Mouse (Mus musculus): Measurements from ENCODE around the gene G530012D18Rik.
A peak's percentile ranks its signal among the peaks of the same experiment; 100 is the strongest.
"Not testable (repeated sequence)": the region's sequence is repeated elsewhere in the genome, so short reads cannot be mapped to it uniquely, and the experiment has no call there.

G530012D18Rik gene

DNA sequence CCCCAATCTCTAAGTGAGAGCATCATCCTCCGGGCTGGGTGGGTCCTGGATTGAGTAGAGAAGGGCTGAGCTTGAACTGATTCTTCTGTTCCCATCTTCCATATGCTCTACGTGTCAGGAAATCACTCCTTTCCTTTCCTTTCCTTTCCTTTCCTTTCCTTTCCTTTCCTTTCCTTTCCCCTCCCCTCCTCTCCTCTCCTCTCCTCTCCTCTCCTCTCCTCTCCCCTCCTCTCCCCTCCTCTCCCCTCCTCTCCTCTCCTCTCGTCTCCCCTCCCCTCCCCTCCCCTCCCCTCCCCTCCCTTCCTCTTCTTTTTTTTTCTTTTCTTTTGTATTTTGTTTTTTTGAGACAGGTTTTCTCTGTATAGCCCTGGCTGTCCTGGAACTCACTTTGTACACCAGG, at the start of gene G530012D18Rik:
TSS of gene G530012D18Rik (plus strand) at position 301 of the 400 bp plus-strand sequence.
- not testable (repeated sequence) for DNase-seq

DNA sequence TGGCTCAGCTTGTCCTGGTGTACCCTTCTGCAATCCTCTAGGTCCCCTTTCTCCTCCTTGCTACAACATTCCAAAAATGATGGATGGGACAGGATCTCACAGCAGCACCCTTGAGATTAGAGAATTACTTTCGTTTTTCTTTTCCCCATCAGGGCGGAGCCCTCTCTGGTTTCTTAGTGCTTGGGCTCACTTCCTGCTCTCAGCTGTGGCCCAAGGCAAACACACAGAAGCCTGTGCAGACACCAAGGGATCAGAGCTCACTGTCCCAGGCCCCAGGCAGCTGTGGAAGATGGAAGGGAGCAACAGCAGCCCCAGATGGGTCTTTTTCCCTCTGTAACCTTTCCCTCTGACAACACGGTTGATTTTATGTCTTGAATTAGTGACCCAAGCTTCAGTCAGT, 49.1 kb upstream of the G530012D18Rik start:
- DNase-seq: peak in 1 of 2 experiments; percentile 6

DNA sequence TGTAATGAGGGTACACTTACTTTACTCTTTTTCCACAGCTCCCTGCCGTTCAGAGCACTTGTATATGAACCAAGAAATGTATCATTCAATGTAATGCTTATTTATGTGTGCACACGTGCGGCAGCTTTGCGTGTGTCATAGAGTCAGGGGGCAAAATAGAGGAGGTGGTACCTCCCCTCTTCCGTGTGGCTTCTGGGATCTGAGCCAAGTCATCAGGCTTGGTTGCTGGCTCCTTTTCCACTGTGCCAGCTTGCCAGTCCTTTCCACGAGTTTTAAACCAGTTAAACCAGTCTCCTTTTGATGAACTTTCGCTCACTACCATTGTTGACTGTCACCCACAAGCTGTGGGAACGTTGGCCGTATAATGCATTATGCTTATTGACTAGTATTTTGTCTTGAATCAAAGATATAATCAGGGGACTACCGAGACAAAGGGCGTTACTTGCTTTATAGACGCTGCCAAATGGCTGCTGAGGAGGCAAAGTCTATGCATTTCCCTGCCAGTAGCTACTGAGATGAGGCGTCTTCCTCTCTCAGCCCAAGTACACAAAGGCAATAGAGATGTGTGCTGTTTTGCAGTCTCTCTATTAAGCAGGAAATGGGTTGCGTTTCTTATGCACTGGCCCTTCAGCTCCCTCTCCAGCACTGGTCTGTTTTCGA, 46.9 kb upstream of the G530012D18Rik start:
- not testable (repeated sequence) for DNase-seq

DNA sequence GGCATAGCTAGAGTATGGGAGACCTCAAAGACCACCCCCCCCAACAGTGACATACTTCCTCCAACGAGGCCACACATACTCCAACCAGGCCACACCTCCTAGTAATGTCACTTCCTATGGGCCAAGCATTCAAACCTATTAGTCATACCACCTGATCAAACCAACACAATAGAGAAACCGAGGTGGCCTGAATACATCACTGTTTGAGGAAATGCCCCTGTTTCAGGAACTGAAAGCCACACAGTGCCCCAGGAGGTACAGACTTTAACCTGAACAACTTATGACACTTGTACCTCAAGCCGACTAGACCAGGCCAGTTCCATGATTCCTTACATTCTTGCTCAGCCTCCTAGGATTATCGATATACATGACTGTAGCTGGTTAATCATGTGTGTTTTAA, 31.7 kb upstream of the G530012D18Rik start:
- DNase-seq: not testable (repeated sequence)

DNA sequence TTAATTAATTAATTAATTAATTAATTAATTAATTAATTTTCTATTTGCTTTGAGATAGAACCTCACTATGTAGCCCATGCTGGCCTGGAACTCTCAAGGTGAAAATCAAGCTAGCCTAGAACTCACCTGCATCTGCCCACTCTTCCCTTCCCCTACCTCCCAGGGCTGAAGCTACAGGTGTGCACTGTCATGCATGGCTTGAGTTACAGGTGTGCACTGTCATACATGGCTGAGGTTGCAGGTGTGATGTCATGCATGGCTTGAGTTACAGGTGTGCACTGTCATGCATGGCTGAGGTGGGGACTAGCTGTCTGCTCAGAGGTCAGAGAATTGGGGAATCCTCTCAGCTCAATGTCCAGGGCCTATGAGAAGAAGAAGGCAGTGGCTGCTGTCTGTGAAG, 29.0 kb upstream of the G530012D18Rik start:
- not testable (repeated sequence) for DNase-seq

DNA sequence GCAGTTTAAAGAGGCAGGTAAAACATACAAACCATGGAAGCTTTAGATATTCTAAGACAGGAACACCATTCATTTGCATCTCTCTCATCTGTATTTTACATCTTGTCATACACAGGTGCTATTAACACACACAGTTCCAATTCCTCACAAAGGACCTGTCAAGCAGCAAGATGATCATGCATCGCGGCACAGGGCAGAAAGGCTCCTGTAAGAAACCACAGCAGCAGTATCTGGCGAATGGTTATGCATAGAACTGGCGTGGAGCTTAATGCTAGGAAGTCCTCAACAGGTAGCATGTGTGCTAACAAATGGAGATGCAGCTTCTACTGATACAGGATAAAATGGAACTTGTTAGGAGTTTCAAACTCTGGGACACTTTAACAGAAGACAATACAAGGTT, 20.2 kb upstream of the G530012D18Rik start:
- not testable (repeated sequence) for DNase-seq

DNA sequence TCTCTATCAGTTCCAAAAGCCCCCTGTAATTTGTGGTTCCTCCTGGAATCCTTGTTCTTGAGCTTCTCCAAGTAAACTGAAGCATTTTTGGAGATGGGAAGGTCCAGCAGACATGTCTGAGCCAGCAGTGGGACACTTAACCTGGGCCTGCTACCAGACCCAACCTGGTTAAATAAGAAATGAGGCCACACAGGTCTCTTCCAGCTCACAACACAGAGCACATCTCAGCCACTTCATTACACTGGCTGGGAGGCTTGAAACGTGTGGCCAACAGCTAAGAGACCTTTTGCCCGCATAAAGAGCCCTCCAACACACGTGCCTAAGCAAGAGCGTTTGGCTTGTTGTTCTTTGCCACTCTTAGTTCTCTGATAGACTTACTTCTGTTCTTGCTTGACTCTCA, 1.9 kb upstream of the G530012D18Rik start:
- not testable (repeated sequence) for DNase-seq

DNA sequence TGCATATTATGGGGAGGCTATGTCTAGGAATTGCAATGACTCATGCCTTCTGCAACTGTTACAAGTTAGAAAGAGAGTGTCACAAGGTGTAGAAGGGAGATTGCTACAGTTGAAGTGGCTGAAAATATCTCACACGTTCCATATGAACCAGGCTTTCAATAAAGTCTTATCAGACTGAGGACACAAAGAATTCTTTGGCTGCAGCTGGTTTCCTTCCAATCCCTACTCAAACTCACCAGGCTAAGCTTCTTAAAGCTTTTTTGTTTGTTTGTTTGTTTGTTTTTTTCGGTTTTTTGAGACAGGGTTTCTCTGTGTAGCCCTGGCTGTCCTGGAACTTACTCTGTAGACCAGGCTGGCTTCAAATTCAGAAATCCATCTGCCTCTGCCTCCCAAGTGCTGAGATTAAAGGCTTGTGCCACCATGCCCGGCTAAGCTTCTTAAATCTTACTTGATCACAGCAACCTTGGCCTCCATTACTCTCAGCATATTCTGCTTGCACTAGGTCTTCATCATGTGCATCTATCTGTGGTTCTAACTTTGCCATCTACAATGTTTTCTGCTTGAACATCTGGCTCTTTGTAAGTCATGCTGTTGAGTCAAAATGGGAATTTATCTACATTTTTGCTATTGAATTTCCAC, 3.0 kb downstream of the G530012D18Rik start:
- not testable (repeated sequence) for DNase-seq

DNA sequence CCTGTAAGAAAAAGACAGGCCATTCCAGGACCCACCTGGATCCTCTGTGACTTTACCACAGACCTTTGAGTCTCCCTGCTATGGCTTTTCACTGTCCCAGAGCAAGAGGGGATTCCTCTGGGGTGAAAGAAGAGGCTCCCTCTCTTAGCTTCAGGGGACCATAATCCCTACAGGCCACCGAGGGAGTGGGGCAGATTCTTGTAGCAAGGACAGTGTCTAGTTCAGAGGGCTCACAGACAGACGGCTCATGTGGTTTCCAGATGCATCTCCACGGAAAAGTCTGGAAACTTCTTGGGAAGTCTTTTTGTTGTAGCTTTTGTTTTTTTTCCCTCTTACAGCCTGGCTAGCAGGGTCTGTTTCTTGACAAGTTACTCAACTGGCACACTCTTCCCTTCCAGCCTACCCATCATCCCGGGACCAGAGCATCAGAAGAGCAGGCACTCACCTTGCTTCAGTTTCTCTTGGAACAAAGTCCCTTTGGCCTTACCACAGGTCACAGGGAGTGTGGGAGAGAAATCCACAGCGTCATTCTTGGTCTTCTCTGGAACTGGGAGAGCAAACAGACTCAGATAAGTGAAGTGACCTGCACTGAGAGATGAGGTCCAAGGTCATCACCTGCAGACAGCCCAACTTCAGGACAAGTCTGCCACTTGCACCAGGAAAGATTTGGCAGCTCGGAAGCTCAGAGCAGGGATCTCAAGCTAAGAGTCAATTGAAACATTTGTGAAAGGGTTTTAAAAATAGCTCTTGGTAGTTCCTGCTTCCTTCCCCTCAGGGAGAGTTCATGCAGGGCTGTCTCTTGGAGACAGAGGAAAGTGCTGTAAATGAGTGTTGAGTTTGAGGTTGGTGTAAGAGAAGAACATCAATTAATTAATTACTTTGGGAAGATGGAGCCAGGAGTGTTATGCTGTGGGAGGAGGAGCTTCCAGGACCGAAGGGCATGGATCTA, 4.0 kb downstream of the G530012D18Rik start:
- not testable (repeated sequence) for DNase-seq

DNA sequence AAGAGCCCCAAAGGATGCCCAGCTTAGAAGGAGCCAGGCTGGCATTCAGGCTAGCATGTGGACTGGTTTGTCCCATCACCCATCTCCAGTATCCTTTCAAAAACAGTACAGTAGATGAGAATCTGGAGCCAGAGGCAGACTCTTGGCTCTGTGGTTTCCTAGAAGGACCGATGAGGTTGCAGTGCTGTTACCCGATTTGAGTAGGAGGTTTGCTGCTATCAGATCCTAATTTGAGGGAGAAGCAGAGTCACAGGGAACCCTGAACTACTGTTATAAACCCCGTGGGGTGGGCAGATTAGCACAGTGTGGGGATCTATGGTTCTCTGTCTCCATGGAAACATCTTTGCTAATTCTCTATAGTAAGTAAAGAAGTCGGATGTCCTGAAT, 4.7 kb downstream of the G530012D18Rik start:
- not testable (repeated sequence) for DNase-seq

DNA sequence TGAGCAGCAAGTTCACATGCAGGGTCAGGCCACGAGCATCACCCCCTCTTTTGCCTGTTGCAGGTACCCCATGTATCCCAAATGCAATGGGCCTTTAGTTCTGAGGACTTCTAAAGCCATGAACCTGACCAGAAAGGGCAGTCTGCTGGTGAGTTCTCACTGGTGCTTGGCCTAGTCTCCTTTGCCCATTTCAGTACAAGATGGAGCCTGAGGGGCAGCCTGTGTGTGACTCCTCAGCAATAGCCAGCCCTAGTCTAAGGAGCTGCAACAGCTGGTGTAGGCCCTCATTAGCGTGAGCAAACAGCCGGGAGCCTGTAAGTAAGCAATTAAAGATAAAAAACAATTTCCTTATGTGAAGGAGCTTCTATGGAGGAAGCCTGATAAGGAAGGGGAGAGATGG, 5.1 kb downstream of the G530012D18Rik start:
- not testable (repeated sequence) for DNase-seq

DNA sequence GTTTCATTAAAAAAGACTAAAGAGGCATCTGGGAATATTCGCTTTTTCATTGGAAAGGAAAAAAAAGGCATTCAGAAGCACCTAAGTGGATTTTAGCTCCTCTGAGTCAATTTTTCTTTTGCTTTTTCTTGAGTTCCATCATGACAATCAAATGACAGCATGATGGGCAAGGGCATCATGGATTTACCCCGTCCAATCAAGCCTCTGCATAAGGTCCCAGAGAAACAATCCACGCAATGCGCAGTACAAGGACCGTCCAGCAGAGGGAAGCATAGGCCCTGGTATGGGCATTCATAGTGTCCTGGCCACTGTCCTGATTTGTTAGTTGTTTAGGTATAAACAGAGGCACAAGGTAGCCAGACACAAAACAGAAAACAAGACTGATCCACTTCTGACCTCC, 6.0 kb downstream of the G530012D18Rik start:
- DNase-seq: peak in 1 of 2 experiments; percentile 28

DNA sequence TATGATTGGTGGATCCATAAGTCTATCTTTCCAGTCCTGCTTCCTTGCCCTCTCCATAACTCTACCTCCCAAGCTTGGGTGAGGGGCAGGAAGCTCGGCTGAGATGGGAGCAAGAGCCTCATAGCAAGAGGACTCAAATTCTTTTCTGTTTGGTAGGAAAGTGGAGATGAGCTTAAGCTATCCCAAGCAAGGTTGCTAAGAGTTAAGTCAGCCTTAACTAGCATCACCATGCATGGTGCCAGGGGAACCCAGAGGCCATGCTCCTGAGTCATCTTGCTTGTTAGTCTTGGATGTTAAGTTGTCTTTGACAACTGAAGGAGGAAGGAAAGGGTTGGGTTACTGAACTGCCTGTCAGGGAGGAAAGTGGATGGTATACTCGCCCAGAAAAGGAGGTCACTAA, 13.2 kb downstream of the G530012D18Rik start:
- DNase-seq: not testable (repeated sequence)

DNA sequence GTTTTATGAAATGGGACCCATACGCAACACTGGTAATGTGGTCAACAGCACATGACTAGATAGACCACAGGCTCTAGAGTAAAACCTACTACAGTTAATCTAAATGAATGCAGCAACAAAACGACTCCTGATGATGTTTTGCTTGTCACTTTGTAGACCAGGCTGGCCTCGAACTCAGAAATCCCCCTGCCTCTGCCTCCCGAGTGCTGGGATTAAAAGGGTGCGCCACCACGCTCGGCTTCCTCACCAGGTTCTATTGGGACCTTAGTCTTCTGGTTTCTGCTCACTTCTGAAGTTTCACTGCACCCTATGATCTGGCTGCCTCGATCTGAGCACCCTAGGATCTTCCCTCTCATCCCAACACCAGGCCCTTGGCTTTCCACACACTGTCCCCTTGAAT, 17.1 kb downstream of the G530012D18Rik start:
- not testable (repeated sequence) for DNase-seq

DNA sequence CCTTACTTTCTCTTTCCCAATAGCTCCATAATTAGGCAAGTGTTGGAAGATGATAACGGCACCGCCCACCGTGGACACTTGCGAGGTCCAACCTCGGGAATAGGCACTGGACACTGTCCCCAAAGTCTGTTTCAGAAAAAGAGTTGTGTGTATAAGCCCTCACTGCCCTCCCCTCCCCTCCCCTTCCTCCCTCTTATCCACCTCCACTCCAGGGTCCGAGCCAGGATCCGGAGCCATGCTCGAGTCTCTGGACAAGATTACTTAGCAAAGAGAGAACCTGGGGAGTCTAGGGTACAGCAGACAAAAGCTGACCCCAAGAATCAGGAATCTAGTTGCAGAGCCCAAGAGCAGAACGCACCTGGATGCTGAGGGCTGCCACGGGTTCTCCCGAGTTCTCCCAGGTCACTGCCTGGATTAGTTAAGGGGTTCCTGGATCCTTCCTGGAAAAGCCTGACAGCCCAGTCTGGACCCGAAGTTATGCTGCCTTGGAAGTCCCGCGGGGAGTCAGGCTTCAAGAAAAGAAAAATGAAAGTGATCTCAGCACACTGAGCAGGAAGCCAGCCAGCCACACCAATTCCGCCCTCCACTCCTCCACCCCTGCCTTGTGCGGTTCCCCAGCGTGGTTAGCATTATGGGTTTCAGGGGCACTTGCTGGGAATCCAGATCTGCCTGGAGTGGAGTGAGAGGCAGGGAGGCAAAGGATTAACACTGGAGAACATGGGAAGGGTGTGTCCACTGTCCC, 23.0 kb downstream of the G530012D18Rik start, which contains the start of gene Sp110:
TSS of gene Sp110 (minus strand) at position 547 of the 742 bp plus-strand sequence.
- not testable (repeated sequence) for DNase-seq

DNA sequence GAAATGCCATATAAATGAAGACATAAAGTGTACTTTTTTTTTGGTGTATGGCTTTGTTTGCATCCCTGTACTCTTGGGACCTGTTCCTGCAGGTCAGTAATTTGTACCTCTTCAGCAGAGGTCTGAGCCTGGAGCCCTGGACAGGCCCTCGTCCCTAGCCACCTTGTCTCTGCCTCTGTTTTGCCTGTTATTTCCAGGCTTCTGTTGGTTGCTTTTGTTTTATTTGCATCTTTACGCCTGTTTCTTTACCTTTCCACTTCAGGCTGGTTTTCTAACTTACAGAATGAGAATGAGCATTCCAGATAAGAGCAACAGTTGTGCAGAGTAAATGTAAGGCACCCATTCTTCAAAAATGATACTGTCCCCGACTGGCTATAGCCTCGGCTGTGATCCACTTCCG, 24.6 kb downstream of the G530012D18Rik start, which contains the start of gene Sp140:
TSS of gene Sp140 (plus strand) at position 301 of the 400 bp plus-strand sequence.
- DNase-seq: not testable (repeated sequence)

DNA sequence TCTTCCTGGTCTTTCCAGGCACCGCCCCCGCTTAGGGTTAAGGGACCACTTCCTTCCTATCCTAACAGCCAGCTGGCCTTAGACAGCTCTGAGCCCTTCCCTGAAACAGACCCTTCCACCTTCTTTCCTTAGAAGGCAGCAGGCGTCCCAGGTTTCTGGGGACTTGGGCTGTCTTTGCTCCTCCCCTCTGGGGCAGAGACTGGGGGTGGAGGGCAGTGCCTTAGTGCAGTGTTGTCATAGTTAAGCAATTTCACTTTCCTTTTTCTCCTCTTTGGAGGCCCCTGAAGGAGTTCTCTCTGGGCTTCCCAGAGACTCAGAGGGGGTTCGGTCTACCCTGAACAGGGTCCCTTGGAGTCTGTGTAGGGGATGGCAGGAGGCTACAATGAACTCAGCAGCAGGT, 25.3 kb downstream of the G530012D18Rik start:
- peak in 1 of 2 experiments; percentile 21 for DNase-seq

DNA sequence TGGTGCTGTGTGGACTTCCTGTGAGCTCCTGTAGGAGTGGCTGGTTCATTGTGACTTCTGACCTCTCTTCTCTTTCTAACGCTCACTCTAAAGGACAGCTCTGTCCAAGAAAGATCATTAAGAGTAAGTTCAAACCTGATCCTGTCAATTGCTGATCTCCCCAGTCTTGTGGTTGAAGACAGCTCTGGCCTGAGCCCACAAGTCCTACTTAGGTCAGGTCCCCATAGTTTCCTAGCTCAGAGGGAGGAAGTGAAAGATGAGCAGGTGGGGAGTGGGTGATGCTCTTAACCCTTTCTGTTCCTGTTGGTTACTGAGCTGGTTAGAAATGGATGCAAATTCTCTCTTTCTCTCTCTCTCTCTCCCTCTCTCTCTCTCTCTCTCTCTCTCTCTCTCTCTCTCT, 28.9 kb downstream of the G530012D18Rik start:
- not testable (repeated sequence) for DNase-seq

DNA sequence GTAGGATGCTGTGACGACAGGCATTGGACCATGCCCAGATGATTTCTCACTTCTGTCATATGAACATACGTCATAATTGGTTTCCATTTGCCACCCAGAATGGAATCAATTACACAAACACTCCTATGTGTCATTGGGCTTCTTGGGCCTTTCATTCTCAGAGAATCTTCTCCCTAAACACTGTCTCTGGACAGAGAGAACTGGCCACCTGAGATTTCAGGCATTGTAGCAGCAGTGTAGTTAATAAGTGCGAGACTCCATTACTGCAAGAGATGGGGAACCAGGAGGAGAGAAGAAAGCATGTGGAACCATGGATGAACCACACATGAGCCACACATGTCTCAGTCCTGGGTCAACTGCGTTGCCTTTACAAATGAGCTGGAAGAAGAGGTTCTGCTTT, 32.9 kb downstream of the G530012D18Rik start:
- not testable (repeated sequence) for DNase-seq

DNA sequence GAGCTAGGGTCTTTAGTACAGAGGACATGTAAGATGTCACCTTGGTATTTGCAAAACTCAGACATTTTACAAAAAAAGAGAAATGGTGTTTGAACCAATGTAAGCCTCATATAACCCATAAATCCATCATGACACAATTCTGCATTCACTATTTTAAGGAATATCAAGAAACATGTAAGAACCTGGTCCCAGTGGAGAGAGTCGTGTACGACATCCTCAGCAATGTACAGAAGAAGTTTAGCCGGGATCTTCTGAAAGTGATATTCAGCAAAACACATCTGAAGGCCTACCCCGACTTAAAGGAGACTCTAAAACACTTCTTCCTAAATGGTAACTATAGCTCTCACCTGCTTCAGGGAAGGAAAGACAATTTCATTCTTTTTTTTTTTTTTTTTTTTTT, 35.1 kb downstream of the G530012D18Rik start:
- not testable (repeated sequence) for DNase-seq

DNA sequence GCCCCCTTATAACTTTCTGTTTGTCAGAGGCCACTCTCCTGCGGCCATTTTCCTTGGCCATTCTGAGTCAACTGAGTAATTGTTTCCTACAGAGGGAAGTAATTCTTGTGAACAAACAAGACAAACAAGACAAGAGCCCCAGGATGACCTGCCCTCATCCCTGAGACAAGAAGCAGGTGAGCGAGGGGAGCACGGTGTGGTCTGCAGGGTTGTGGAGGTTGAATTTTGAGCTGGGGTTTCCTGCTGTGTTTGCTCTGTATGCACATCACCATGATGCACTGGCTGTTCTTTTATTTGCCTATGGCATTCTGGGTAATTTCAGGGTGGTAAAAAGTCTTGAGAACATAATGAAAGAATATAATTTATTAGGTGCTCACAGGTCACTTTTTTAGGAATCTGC, 39.6 kb downstream of the G530012D18Rik start:
- not testable (repeated sequence) for DNase-seq

DNA sequence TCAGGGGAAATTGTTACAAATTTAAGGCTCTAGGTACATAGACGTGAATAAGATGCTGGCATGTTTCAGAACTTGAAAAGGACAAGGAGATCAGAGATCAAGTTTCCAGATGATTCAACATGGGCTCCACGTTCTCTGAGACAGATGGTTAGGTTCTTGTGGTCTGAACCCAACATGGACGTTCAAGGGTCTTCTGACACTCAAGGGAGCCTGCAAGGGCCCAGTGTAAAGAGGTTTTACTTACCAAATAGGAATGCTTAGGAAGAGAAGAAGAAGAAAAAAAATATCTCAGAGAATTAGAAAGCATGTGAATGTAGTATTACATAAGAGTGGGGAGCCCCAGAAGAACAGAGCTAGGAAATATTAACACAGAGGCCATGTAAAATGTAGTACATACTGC, 40.3 kb downstream of the G530012D18Rik start:
- not testable (repeated sequence) for DNase-seq

Data from kidney, adult 8-10 months (tissue).